Mouse (Mus musculus): ENCODE data around the gene Reps2. TPM values are rescaled to one million over a fixed set of nuclear protein-coding genes. Genes with fewer than 3 reads are reported as not detected.

The Reps2 gene
- total and polyA plus RNA-seq, 3 experiments, result 2.2 to 2.8 TPM; not detected in 1

DNA sequence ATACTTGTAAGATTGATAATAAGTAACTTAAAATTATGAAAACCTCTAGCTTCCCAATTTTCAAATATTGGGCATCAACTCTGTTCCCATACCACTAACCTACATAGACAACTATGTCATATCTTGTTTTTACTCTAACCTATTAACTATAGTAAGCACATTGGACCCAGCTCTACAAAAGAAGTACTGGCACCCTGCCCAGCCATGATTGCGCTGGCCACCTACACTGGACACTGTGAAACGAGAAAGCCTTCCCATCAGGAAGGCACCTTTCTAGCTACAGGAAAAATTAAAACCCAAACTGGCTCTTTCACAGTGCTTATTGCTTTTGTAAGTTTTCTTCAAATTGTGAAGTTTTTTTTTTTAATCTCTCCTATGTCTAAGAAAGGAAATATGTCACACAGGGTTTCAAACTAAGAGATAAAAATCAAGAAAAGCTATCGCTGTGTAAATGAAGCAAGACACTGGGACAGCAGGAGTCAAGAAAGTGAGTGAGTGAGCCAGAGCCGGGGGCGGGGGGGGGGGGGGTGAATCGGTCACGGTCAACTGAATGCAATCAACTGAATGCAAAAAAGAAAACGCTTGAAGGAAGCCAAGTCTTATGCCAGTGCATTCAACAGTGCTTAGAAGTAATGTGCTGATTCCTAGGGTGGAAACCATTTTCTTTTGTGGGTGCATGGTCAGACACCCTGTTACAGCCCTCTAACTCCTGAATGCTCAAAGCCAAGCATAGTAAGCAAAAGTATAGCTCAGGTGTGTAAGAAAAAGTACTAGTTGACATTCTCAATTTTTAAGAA is 52.2 kb downstream of the Reps2 start:
- Histone ChIP-seq H3K4me1 (ENCODE audit: control insufficient read depth in 1 of 2, insufficient read depth in 2 of 2, low read length in 2 of 2) (no peaks in the 10 kb centered on the region), H3K27me3 (ENCODE audit: control insufficient read depth in 1 of 2, insufficient read depth in 2 of 2, low read length in 2 of 2) (no peaks in the 10 kb centered on the region), H3K27ac (ENCODE audit: control insufficient read depth, low read depth, low read length) (no peak overlapping the region), H3K36me3 (ENCODE audit: control insufficient read depth in 1 of 2, insufficient read depth in 2 of 2, low read length in 2 of 2) (no peaks in the 10 kb centered on the region), H3K9ac (ENCODE audit: control insufficient read depth, low read depth, low read length, poor library complexity, severe bottlenecking) (no peak overlapping the region), H3K9me3 (replicated peaks; ENCODE audit: insufficient read depth, low read length) (no peaks in the 10 kb centered on the region), H3K79me2 (ENCODE audit: control insufficient read depth, insufficient read depth, low read length, poor library complexity) (no peaks in the 10 kb centered on the region), H3K4me3 (ENCODE audit: control insufficient read depth in 1 of 2, insufficient read depth in 1 of 2, low read depth in 2 of 2, low read length in 2 of 2) (no peak overlapping the region)
- no peak for DNase-seq (ENCODE audit: low read depth, low spot score)
- no peak for TF ChIP-seq GABPA (IDR thresholded peaks at IDR 0.05; ENCODE audit: low read depth, low read length)
- TF ChIP-seq MAFK (IDR thresholded peaks at IDR 0.05; ENCODE audit: borderline replicate concordance, low read depth, low read length), result no peak
- no peak for TF ChIP-seq ETS1 (IDR thresholded peaks at IDR 0.05; ENCODE audit: low read depth, low read length)
- TF ChIP-seq POLR2AphosphoS5 (IDR thresholded peaks at IDR 0.05; ENCODE audit: borderline replicate concordance, low read depth, low read length), result no peak
- no peak for TF ChIP-seq TAL1 (IDR thresholded peaks at IDR 0.05; ENCODE audit: low read length)
- TF ChIP-seq USF1 (IDR thresholded peaks at IDR 0.05; ENCODE audit: low read depth, low read length), result no peak
- TF ChIP-seq EP300 (IDR thresholded peaks at IDR 0.05; ENCODE audit: low read depth in 1 of 2, low read length in 2 of 2), result no peak
- no peak for TF ChIP-seq RAD21 (IDR thresholded peaks at IDR 0.05; ENCODE audit: low read depth, low read length)
- TF ChIP-seq GATA1 (IDR thresholded peaks at IDR 0.05; ENCODE audit: low read depth, low read length), result no peak
- TF ChIP-seq CHD1 (IDR thresholded peaks at IDR 0.05; ENCODE audit: low read depth, low read length), result no peak
- no peak for TF ChIP-seq NRF1 (IDR thresholded peaks at IDR 0.05; ENCODE audit: insufficient read depth, low read depth, low read length, poor library complexity, severe bottlenecking)

DNA sequence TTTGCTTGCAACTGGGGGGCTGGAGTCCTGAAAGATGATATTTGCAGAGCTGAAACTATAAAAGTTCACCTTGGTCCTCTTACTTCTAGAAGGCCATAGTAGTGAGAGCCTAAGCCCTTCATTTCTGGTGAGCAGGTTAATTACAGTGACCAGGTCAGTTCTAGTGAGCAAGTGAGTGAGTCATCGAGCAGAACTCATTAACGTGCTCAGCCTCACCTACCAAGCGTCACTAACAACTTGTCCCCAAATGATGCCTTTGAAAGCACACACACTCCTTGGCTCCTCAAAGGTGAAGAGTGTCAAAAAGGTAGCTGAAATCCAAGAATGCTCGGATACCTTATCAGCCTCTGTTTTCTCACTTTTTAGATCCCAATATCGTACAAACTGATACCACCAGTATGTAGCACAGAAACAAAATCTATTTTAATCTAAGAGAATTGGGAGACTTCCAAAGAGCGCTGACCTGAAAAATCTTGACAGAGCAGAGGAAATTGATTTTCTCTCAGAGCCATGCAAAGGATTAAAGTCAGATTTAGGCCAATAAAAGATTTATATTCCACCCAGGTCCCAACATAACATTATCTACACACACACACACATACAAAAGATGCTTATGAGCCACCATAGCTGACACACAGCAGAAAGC is 53.2 kb downstream of the Reps2 start:
- no peak overlapping the region for H3K27ac ChIP-seq (ENCODE audit: control insufficient read depth, low read depth, low read length)
- no peaks in the 10 kb centered on the region for H3K36me3 ChIP-seq (ENCODE audit: control insufficient read depth in 1 of 2, insufficient read depth in 2 of 2, low read length in 2 of 2)
- H3K4me1 ChIP-seq (ENCODE audit: control insufficient read depth in 1 of 2, insufficient read depth in 2 of 2, low read length in 2 of 2), result no peaks in the 10 kb centered on the region
- H3K27me3 ChIP-seq (ENCODE audit: control insufficient read depth in 1 of 2, insufficient read depth in 2 of 2, low read length in 2 of 2), result no peaks in the 10 kb centered on the region
- H3K9me3 ChIP-seq (replicated peaks; ENCODE audit: insufficient read depth, low read length), result no peaks in the 10 kb centered on the region
- DNase-seq (ENCODE audit: low read depth, low spot score), result no peak
- H3K79me2 ChIP-seq (ENCODE audit: control insufficient read depth, insufficient read depth, low read length, poor library complexity), result no peaks in the 10 kb centered on the region
- no peak overlapping the region for H3K4me3 ChIP-seq (ENCODE audit: control insufficient read depth in 1 of 2, insufficient read depth in 1 of 2, low read depth in 2 of 2, low read length in 2 of 2)
- no peak overlapping the region for H3K9ac ChIP-seq (ENCODE audit: control insufficient read depth, low read depth, low read length, poor library complexity, severe bottlenecking)
- TF ChIP-seq MYB (IDR thresholded peaks at IDR 0.05; ENCODE audit: low read depth, low read length), result no peak
- TF ChIP-seq MYC (IDR thresholded peaks at IDR 0.05; ENCODE audit: low read depth, low read length), result no peak
